Mouse (Mus musculus): ENCODE data around the gene Heatr5a.

DNA sequence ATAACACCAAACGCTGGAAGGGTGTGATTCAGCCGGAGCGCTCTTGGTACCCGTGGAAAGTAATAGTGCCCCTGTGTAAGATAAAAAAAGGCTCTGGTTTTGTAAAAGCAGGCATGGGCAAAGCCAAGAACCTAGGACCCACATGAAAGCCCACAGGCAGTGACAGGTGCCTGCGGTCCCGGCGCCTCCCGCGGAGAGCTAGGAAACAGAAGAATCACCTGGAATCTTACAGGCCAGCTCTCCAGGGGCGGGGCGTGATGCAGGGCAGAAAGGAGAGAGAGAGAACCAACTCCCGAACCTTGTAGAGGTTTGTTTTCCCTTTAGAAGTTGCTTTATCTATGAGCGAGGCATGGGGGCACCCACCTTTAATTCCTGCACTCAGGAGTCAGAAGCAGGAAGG, 139.2 kb downstream of the Heatr5a start:
- TF ChIP-seq POLR2A (IDR thresholded peaks at IDR 0.05; ENCODE audit: insufficient read depth, low read depth, low read length) (no peak), CTCF (IDR thresholded peaks at IDR 0.05) (no peak), EP300 (IDR thresholded peaks at IDR 0.05; ENCODE audit: insufficient read depth, low read depth, low read length) (no peak)
